Mouse (Mus musculus) embryonic fibroblast, embryonic 13.5 days (primary cell): Measurements from ENCODE around the gene Bpifb9b.
"Not testable (repeated sequence)": the region's sequence is repeated elsewhere in the genome, so short reads cannot be mapped to it uniquely, and the experiment has no call there.

Experiments
- CTCF ChIP-seq: IDR thresholded peaks from 2 replicates; pipeline ENCODE4 v1.5.1; 2011; ENCODE audit warnings: mild to moderate bottlenecking, control low read depth, low read length, moderate library complexity, borderline replicate concordance; ENCODE audit not compliant: insufficient read depth
- POLR2A ChIP-seq: IDR thresholded peaks from 2 replicates; pipeline ENCODE4 v1.6.1; 2011; ENCODE audit warnings: low read depth, mild to moderate bottlenecking, control low read depth, low read length, moderate library complexity

DNA sequence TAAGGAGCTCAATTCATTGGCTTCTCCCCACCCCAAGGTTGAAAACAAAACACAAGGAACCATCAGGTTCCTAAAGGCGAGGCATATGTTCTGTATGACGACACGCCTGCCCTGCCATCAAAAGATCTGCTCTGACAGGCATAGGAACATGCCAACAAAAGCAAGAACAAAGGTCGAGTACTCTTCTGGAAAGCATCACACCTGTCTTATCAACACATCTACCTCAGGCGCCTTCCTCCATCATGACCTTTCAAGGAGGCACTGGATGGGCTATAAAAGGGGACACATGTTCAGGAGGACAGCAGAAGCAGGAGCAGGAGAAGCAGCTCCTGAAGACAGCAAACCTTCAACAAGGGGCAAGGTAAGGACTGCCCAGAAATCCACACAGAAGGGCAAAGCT, 49.5 kb upstream of the Bpifb9b start, which contains the start of gene Bpifb9a:
- not testable (repeated sequence) for TF ChIP-seq CTCF, POLR2A
